Mouse (Mus musculus) hindbrain, embryonic 10.5 days (tissue): ENCODE data around the gene Rgmb. TPM values are rescaled to one million over a fixed set of nuclear protein-coding genes. Genes with fewer than 3 reads are reported as not detected.
A peak's percentile ranks its signal among the peaks of the same experiment; 100 is the strongest.

ENCODE experiments used
- DNase-seq: peaks from one replicate; pipeline ENCODE4 v3.0.0-alpha.2; 2017; ENCODE audit warnings: low spot score
- H3K27ac ChIP-seq: fragments of 300-500 bp; sonication (generic); 2 replicates; pipeline ENCODE4 v1.5.1; 2016; ENCODE audit warnings: mild to moderate bottlenecking, moderate library complexity
- H3K27me3 ChIP-seq: fragments of 300-500 bp; sonication (generic); 2 replicates; pipeline ENCODE4 v1.6.1; 2016; ENCODE audit warnings: mild to moderate bottlenecking; ENCODE audit not compliant: poor library complexity, insufficient read depth, severe bottlenecking
- H3K36me3 ChIP-seq: fragments of 300-500 bp; sonication (generic); 2 replicates; pipeline ENCODE4 v1.6.1; 2016; ENCODE audit warnings: mild to moderate bottlenecking, moderate library complexity
- H3K4me1 ChIP-seq: fragments of 300-500 bp; sonication (generic); replicated peaks from 2 replicates; pipeline ENCODE4 v1.6.1; 2016; ENCODE audit warnings: mild to moderate bottlenecking
- H3K4me3 ChIP-seq: fragments of 300-500 bp; sonication (generic); 2 replicates; pipeline ENCODE4 v1.5.1; 2016; ENCODE audit warnings: mild to moderate bottlenecking, moderate library complexity
- H3K9me3 ChIP-seq: fragments of 300-500 bp; sonication (generic); 2 replicates; pipeline ENCODE4 v1.6.1; 2016; ENCODE audit warnings: mild to moderate bottlenecking, moderate library complexity
- WGBS: fragments of 180-500 bp; shearing (Covaris S2); methylation state at CpG from one replicate; pipeline ENCODE4 v1.1.7; 2016; 5-methylcytosine and 5-hydroxymethylcytosine counted together
- polyA plus RNA-seq: library from polyadenylated mRNA; unstranded; fragments of >200 nt; fragmentation: Nextera tagmentation; extraction: Ambion mirVana; gene quantifications from 2 replicates; pipeline ENCODE4 v1.2.1, GENCODE M21; 2016

Gene Rgmb
- polyA plus RNA-seq, 1 experiment from 2014 or later = 75.7 TPM

- Histone ChIP-seq H3K27ac (no peak overlapping the region), H3K4me1 (peaks cover 34% of the 10 kb centered on the region), H3K4me3 (no peak overlapping the region), H3K27me3 (no peaks in the 10 kb centered on the region), H3K9me3 (no peaks in the 10 kb centered on the region), H3K36me3 (peaks cover 74% of the 10 kb centered on the region)
- DNase-seq = no peak
- 74% methylated on average over 8 of the region's 8 CpGs for WGBS
These were observed 12.5 kb downstream of the Rgmb start for GRCm38 (mm10) chr17:15818372-15818771.

- Histone ChIP-seq H3K27ac (no peak overlapping the region), H3K4me3 (no peak overlapping the region), H3K9me3 (no peaks in the 10 kb centered on the region), H3K27me3 (no peaks in the 10 kb centered on the region), H3K36me3 (peaks cover 81% of the 10 kb centered on the region), H3K4me1 (peaks cover 32% of the 10 kb centered on the region)
- 90% methylated on average over 2 of the region's 2 CpGs for WGBS
- no peak for DNase-seq
These were observed 13.2 kb downstream of the Rgmb start for GRCm38 (mm10) chr17:15817634-15818033.

- no peaks in the 10 kb centered on the region for H3K27me3 ChIP-seq
- DNase-seq = no peak
- H3K4me1 ChIP-seq = peaks cover 33% of the 10 kb centered on the region
- H3K4me3 ChIP-seq = no peak overlapping the region
- 89% methylated on average over 5 of the region's 5 CpGs for WGBS
- no peak overlapping the region for H3K27ac ChIP-seq
- H3K36me3 ChIP-seq = peaks cover 83% of the 10 kb centered on the region
- no peaks in the 10 kb centered on the region for H3K9me3 ChIP-seq
These were observed 13.8 kb downstream of the Rgmb start for GRCm38 (mm10) chr17:15817096-15817450.

- no peaks in the 10 kb centered on the region for H3K9me3 ChIP-seq
- H3K4me3 ChIP-seq = no peak overlapping the region
- peaks cover 87% of the 10 kb centered on the region for H3K36me3 ChIP-seq
- WGBS = 86% methylated on average over 11 of the region's 11 CpGs
- H3K4me1 ChIP-seq = peaks cover 37% of the 10 kb centered on the region
- H3K27ac ChIP-seq = no peak overlapping the region
- no peak for DNase-seq
- H3K27me3 ChIP-seq = no peaks in the 10 kb centered on the region
These were observed 14.3 kb downstream of the Rgmb start for GRCm38 (mm10) chr17:15816379-15817095.

- Histone ChIP-seq H3K27me3 (no peaks in the 10 kb centered on the region), H3K27ac (no peak overlapping the region), H3K36me3 (peaks cover 80% of the 10 kb centered on the region), H3K4me1 (peaks cover 41% of the 10 kb centered on the region), H3K9me3 (no peaks in the 10 kb centered on the region), H3K4me3 (no peak overlapping the region)
- DNase-seq = no peak
- WGBS = 92% methylated on average over 10 of the region's 10 CpGs
These were observed 15.4 kb downstream of the Rgmb start for GRCm38 (mm10) chr17:15815312-15816018.

- H3K9me3 ChIP-seq = no peaks in the 10 kb centered on the region
- no peak overlapping the region for H3K27ac ChIP-seq
- peaks cover 51% of the 10 kb centered on the region for H3K4me1 ChIP-seq
- H3K27me3 ChIP-seq = no peaks in the 10 kb centered on the region
- H3K36me3 ChIP-seq = peaks cover 63% of the 10 kb centered on the region
- 80% methylated on average over 3 of the region's 3 CpGs for WGBS
- no peak overlapping the region for H3K4me3 ChIP-seq
- no peak for DNase-seq
These were observed 17.1 kb downstream of the Rgmb start for GRCm38 (mm10) chr17:15813658-15814212.

- Histone ChIP-seq H3K4me1 (peaks cover 59% of the 10 kb centered on the region), H3K9me3 (no peaks in the 10 kb centered on the region), H3K27me3 (no peaks in the 10 kb centered on the region), H3K36me3 (peaks cover 57% of the 10 kb centered on the region), H3K27ac (no peak overlapping the region), H3K4me3 (no peak overlapping the region)
- 86% methylated on average over 13 of the region's 13 CpGs for WGBS
- no peak for DNase-seq
These were observed 18.6 kb downstream of the Rgmb start for GRCm38 (mm10) chr17:15812136-15812778.

- 70% methylated on average over 2 of the region's 2 CpGs for WGBS
- peaks cover 59% of the 10 kb centered on the region for H3K4me1 ChIP-seq
- H3K27ac ChIP-seq = no peak overlapping the region
These were observed 20.9 kb downstream of the Rgmb start for GRCm38 (mm10) chr17:15809949-15810348.

GRCm38 (mm10) chr17:15808468-15809374, 22.1 kb downstream of the Rgmb start:
- peak; percentile 29 for DNase-seq
- Histone ChIP-seq H3K27ac (peak overlapping the region; percentile 62), H3K9me3 (no peaks in the 10 kb centered on the region), H3K4me1 (peaks cover 48% of the 10 kb centered on the region), H3K36me3 (peaks cover 55% of the 10 kb centered on the region), H3K4me3 (no peak overlapping the region; the same call in 1 of the 2 replicates), H3K27me3 (no peaks in the 10 kb centered on the region)
- 30% methylated on average over 10 of the region's 10 CpGs for WGBS

More at GRCm38 (mm10) chr17:15809949-15810348, 20.9 kb downstream of the Rgmb start:
- Histone ChIP-seq H3K4me3 (no peak overlapping the region), H3K36me3 (peaks cover 59% of the 10 kb centered on the region), H3K9me3 (no peaks in the 10 kb centered on the region), H3K27me3 (no peaks in the 10 kb centered on the region)
- no peak for DNase-seq

- WGBS = 69% methylated on average over 4 of the region's 4 CpGs
- Histone ChIP-seq H3K9me3 (no peaks in the 10 kb centered on the region), H3K4me1 (peaks cover 47% of the 10 kb centered on the region), H3K27me3 (no peaks in the 10 kb centered on the region), H3K4me3 (no peak overlapping the region), H3K27ac (no peak overlapping the region), H3K36me3 (peaks cover 48% of the 10 kb centered on the region)
- DNase-seq = no peak
These were observed 22.8 kb downstream of the Rgmb start for GRCm38 (mm10) chr17:15808015-15808414.

- no peak for DNase-seq
- Histone ChIP-seq H3K4me3 (no peak overlapping the region), H3K36me3 (peaks cover 42% of the 10 kb centered on the region), H3K9me3 (peaks cover 2% of the 10 kb centered on the region; the same call in 1 of the 2 replicates), H3K27ac (no peak overlapping the region), H3K4me1 (peaks cover 43% of the 10 kb centered on the region), H3K27me3 (no peaks in the 10 kb centered on the region)
- 88% methylated on average over 23 of the region's 23 CpGs for WGBS
These were observed 23.4 kb downstream of the Rgmb start for GRCm38 (mm10) chr17:15807295-15807984.
